Mouse (Mus musculus) brain, embryonic 14.5 days (tissue): Measurements from ENCODE around the gene Ikbke.

Source experiments
- CTCF ChIP-seq: fragments of 200-500 bp; IDR thresholded peaks from 2 replicates; pipeline ENCODE4 v1.5.1; 2012; ENCODE audit warnings: inconsistent platforms, mild to moderate bottlenecking, moderate library complexity, borderline replicate concordance; ENCODE audit not compliant: insufficient read depth, insufficient read length; ENCODE audit errors: extremely low read depth
- POLR2A ChIP-seq: fragments of 200-500 bp; IDR thresholded peaks from 2 replicates; pipeline ENCODE4 v1.6.1; 2012; ENCODE audit warnings: mild to moderate bottlenecking, inconsistent platforms, borderline replicate concordance; ENCODE audit not compliant: poor library complexity, insufficient read depth, insufficient read length, severe bottlenecking; ENCODE audit errors: extremely low read depth

GRCm38 (mm10) chr1:131257288-131257687 lies 22.1 kb downstream of the Ikbke start:
- no peak for TF ChIP-seq POLR2A
- TF ChIP-seq CTCF, result no peak
